Mouse (Mus musculus) right cerebral cortex, postnatal 25 days (tissue): ENCODE results near the gene Gm20388.

Source experiments
- DNase-seq: peaks from one replicate; pipeline ENCODE4 v3.0.0; 2022

Gm20388 gene

GRCm38 (mm10) chr8:121372639-121372986 is 1462.0 kb downstream of the Gm20388 start:
- no peak for DNase-seq

- DNase-seq: no peak
These were observed 1463.6 kb downstream of the Gm20388 start for GRCm38 (mm10) chr8:121374284-121374683.

GRCm38 (mm10) chr8:121374777-121375176 is 1464.1 kb downstream of the Gm20388 start:
- DNase-seq: no peak

- peak; percentile 25 for DNase-seq
These were observed 1465.7 kb downstream of the Gm20388 start for GRCm38 (mm10) chr8:121376116-121376950.

- DNase-seq: no peak
These were observed 1467.0 kb downstream of the Gm20388 start for GRCm38 (mm10) chr8:121377680-121378079.

GRCm38 (mm10) chr8:121379387-121379786 is 1468.7 kb downstream of the Gm20388 start:
- no peak for DNase-seq

GRCm38 (mm10) chr8:121382583-121383241 is 1472.1 kb downstream of the Gm20388 start:
- peak; percentile 37 for DNase-seq

- no peak for DNase-seq
These were observed 1474.9 kb downstream of the Gm20388 start for GRCm38 (mm10) chr8:121385540-121385939.

GRCm38 (mm10) chr8:121390608-121391007 is 1480.0 kb downstream of the Gm20388 start:
- DNase-seq: no peak

- DNase-seq: no peak
These were observed 1480.6 kb downstream of the Gm20388 start for GRCm38 (mm10) chr8:121391254-121391653.

- DNase-seq: no peak
These were observed 1481.1 kb downstream of the Gm20388 start for GRCm38 (mm10) chr8:121391771-121392170.

GRCm38 (mm10) chr8:121392482-121392881 is 1481.8 kb downstream of the Gm20388 start:
- DNase-seq: no peak

GRCm38 (mm10) chr8:121393111-121393510 is 1482.5 kb downstream of the Gm20388 start:
- no peak for DNase-seq

GRCm38 (mm10) chr8:121394686-121395085 is 1484.0 kb downstream of the Gm20388 start:
- no peak for DNase-seq

GRCm38 (mm10) chr8:121395316-121395715 is 1484.7 kb downstream of the Gm20388 start:
- DNase-seq: no peak

- no peak for DNase-seq
These were observed 1485.5 kb downstream of the Gm20388 start for GRCm38 (mm10) chr8:121396151-121396550.

GRCm38 (mm10) chr8:121397201-121397698 is 1486.6 kb downstream of the Gm20388 start:
- DNase-seq: no peak

- DNase-seq: no peak
These were observed 1487.4 kb downstream of the Gm20388 start for GRCm38 (mm10) chr8:121398081-121398480.

- no peak for DNase-seq
These were observed 1488.1 kb downstream of the Gm20388 start for GRCm38 (mm10) chr8:121398724-121399123.

GRCm38 (mm10) chr8:121399173-121399572 is 1488.5 kb downstream of the Gm20388 start:
- no peak for DNase-seq

GRCm38 (mm10) chr8:121400581-121400980 is 1489.9 kb downstream of the Gm20388 start:
- no peak for DNase-seq

GRCm38 (mm10) chr8:121403821-121404220 is 1493.2 kb downstream of the Gm20388 start:
- no peak for DNase-seq

- DNase-seq: no peak
These were observed 1507.4 kb downstream of the Gm20388 start for GRCm38 (mm10) chr8:121418081-121418480.

- DNase-seq: no peak
These were observed 1508.9 kb downstream of the Gm20388 start for GRCm38 (mm10) chr8:121419551-121419950.
